Mouse (Mus musculus): Measurements from ENCODE around the gene Aftph. TPM values are rescaled to one million over a fixed set of nuclear protein-coding genes. Genes with fewer than 3 reads are reported as not detected.

Aftph gene
- polyA plus RNA-seq, 1 experiment from 2014 or later, result 36.0 TPM

GRCm38 (mm10) chr11:20660111-20661097 lies 81.0 kb downstream of the Aftph start:
- no peak overlapping the region for H3K9ac ChIP-seq (ENCODE audit: low read depth, low read length)
- peaks cover 22% of the 10 kb centered on the region for H3K4me1 ChIP-seq (ENCODE audit: control insufficient read depth, insufficient read depth, low read length)
- H3K4me3 ChIP-seq (ENCODE audit: low read depth, low read length), result no peak overlapping the region
- ATAC-seq, result no peak
- H3K27ac ChIP-seq (ENCODE audit: low read length), result no peak overlapping the region
- H3K9me3 ChIP-seq (replicated peaks; ENCODE audit: control insufficient read depth, low read length, poor library complexity, severe bottlenecking), result no peaks in the 10 kb centered on the region
- no peaks in the 10 kb centered on the region for H3K36me3 ChIP-seq (ENCODE audit: control insufficient read depth, insufficient read depth, low read length)
- H3K27me3 ChIP-seq (ENCODE audit: control insufficient read depth, insufficient read depth, low read depth, low read length), result no peaks in the 10 kb centered on the region
- H3K4me2 ChIP-seq (ENCODE audit: low read length), result no peak overlapping the region
- 85% methylated on average over 14 of the region's 14 CpGs for WGBS

GRCm38 (mm10) chr11:20659094-20659493 lies 82.3 kb downstream of the Aftph start:
- no peak for ATAC-seq
- Histone ChIP-seq H3K27me3 (ENCODE audit: control insufficient read depth, insufficient read depth, low read depth, low read length) (no peaks in the 10 kb centered on the region), H3K4me2 (ENCODE audit: low read length) (no peak overlapping the region), H3K4me3 (ENCODE audit: low read depth, low read length) (no peak overlapping the region), H3K9ac (ENCODE audit: low read depth, low read length) (no peak overlapping the region), H3K9me3 (replicated peaks; ENCODE audit: control insufficient read depth, low read length, poor library complexity, severe bottlenecking) (no peaks in the 10 kb centered on the region), H3K27ac (ENCODE audit: low read length) (no peak overlapping the region), H3K4me1 (ENCODE audit: control insufficient read depth, insufficient read depth, low read length) (peaks cover 24% of the 10 kb centered on the region), H3K36me3 (ENCODE audit: control insufficient read depth, insufficient read depth, low read length) (no peaks in the 10 kb centered on the region)
- WGBS, result 62% methylated on average over 3 of the region's 3 CpGs

- no peaks in the 10 kb centered on the region for H3K9me3 ChIP-seq (replicated peaks; ENCODE audit: control insufficient read depth, low read length, poor library complexity, severe bottlenecking)
- H3K27ac ChIP-seq (ENCODE audit: low read length), result peak overlapping the region; percentile 80
- H3K4me1 ChIP-seq (ENCODE audit: control insufficient read depth, insufficient read depth, low read length), result peaks cover 22% of the 10 kb centered on the region
- H3K4me3 ChIP-seq (ENCODE audit: low read depth, low read length), result no peak overlapping the region
- 11% methylated on average over 10 of the region's 10 CpGs for WGBS
- no peaks in the 10 kb centered on the region for H3K27me3 ChIP-seq (ENCODE audit: control insufficient read depth, insufficient read depth, low read depth, low read length)
- 0 out of 2 replicates have a peak overlapping the region, but pooled peaks have one; percentile 50 for H3K9ac ChIP-seq (ENCODE audit: low read depth, low read length)
- H3K36me3 ChIP-seq (ENCODE audit: control insufficient read depth, insufficient read depth, low read length), result no peaks in the 10 kb centered on the region
- H3K4me2 ChIP-seq (ENCODE audit: low read length), result peak overlapping the region; percentile 36
- ATAC-seq, result peak; percentile 41
Measured at GRCm38 (mm10) chr11:20656711-20657057, 84.7 kb downstream of the Aftph start.

- peak overlapping the region; percentile 80 for H3K27ac ChIP-seq (ENCODE audit: low read length)
- H3K4me3 ChIP-seq (ENCODE audit: low read depth, low read length), result no peak overlapping the region
- H3K27me3 ChIP-seq (ENCODE audit: control insufficient read depth, insufficient read depth, low read depth, low read length), result no peaks in the 10 kb centered on the region
- peaks cover 22% of the 10 kb centered on the region for H3K4me1 ChIP-seq (ENCODE audit: control insufficient read depth, insufficient read depth, low read length)
- ATAC-seq, result peak; percentile 88
- H3K4me2 ChIP-seq (ENCODE audit: low read length), result peak overlapping the region; percentile 36
- no peaks in the 10 kb centered on the region for H3K36me3 ChIP-seq (ENCODE audit: control insufficient read depth, insufficient read depth, low read length)
- H3K9me3 ChIP-seq (replicated peaks; ENCODE audit: control insufficient read depth, low read length, poor library complexity, severe bottlenecking), result no peaks in the 10 kb centered on the region
- peak overlapping the region; percentile 50; the same call in 1 of the 2 replicates for H3K9ac ChIP-seq (ENCODE audit: low read depth, low read length)
- WGBS, result 8% methylated on average over 18 of the region's 18 CpGs
Measured at GRCm38 (mm10) chr11:20655795-20656710, 85.3 kb downstream of the Aftph start.

- H3K36me3 ChIP-seq (ENCODE audit: control insufficient read depth, insufficient read depth, low read length), result no peaks in the 10 kb centered on the region
- no peak overlapping the region for H3K27ac ChIP-seq (ENCODE audit: low read length)
- no peaks in the 10 kb centered on the region for H3K9me3 ChIP-seq (replicated peaks; ENCODE audit: control insufficient read depth, low read length, poor library complexity, severe bottlenecking)
- WGBS, result 40% methylated on average over 1 of the region's 1 CpGs
- H3K4me1 ChIP-seq (ENCODE audit: control insufficient read depth, insufficient read depth, low read length), result peaks cover 39% of the 10 kb centered on the region
- no peak for ATAC-seq
- no peak overlapping the region for H3K4me3 ChIP-seq (ENCODE audit: low read depth, low read length)
- H3K9ac ChIP-seq (ENCODE audit: low read depth, low read length), result no peak overlapping the region
- H3K4me2 ChIP-seq (ENCODE audit: low read length), result no peak overlapping the region
- H3K27me3 ChIP-seq (ENCODE audit: control insufficient read depth, insufficient read depth, low read depth, low read length), result no peaks in the 10 kb centered on the region
Measured at GRCm38 (mm10) chr11:20651166-20651565, 90.2 kb downstream of the Aftph start.

GRCm38 (mm10) chr11:20650006-20650639 lies 91.3 kb downstream of the Aftph start:
- Histone ChIP-seq H3K9me3 (replicated peaks; ENCODE audit: control insufficient read depth, low read length, poor library complexity, severe bottlenecking) (no peaks in the 10 kb centered on the region), H3K4me3 (ENCODE audit: low read depth, low read length) (no peak overlapping the region), H3K27me3 (ENCODE audit: control insufficient read depth, insufficient read depth, low read depth, low read length) (no peaks in the 10 kb centered on the region), H3K36me3 (ENCODE audit: control insufficient read depth, insufficient read depth, low read length) (no peaks in the 10 kb centered on the region), H3K27ac (ENCODE audit: low read length) (no peak overlapping the region), H3K9ac (ENCODE audit: low read depth, low read length) (no peak overlapping the region), H3K4me2 (ENCODE audit: low read length) (0 out of 2 replicates have a peak overlapping the region, but pooled peaks have one; percentile 4), H3K4me1 (ENCODE audit: control insufficient read depth, insufficient read depth, low read length) (peaks cover 29% of the 10 kb centered on the region)
- WGBS, result 19% methylated on average over 17 of the region's 17 CpGs
- peak; percentile 57 for ATAC-seq

- Histone ChIP-seq H3K9ac (ENCODE audit: low read depth, low read length) (no peak overlapping the region), H3K4me2 (ENCODE audit: low read length) (no peak overlapping the region), H3K4me1 (ENCODE audit: control insufficient read depth, insufficient read depth, low read length) (peaks cover 27% of the 10 kb centered on the region), H3K27me3 (ENCODE audit: control insufficient read depth, insufficient read depth, low read depth, low read length) (no peaks in the 10 kb centered on the region), H3K4me3 (ENCODE audit: low read depth, low read length) (no peak overlapping the region), H3K36me3 (ENCODE audit: control insufficient read depth, insufficient read depth, low read length) (no peaks in the 10 kb centered on the region), H3K27ac (ENCODE audit: low read length) (no peak overlapping the region), H3K9me3 (replicated peaks; ENCODE audit: control insufficient read depth, low read length, poor library complexity, severe bottlenecking) (no peaks in the 10 kb centered on the region)
- no peak for ATAC-seq
- 33% methylated on average over 5 of the region's 5 CpGs for WGBS
Measured at GRCm38 (mm10) chr11:20649477-20649876, 91.9 kb downstream of the Aftph start.

GRCm38 (mm10) chr11:20647902-20648625 lies 93.3 kb downstream of the Aftph start:
- H3K4me3 ChIP-seq (ENCODE audit: low read depth, low read length), result no peak overlapping the region
- H3K9me3 ChIP-seq (replicated peaks; ENCODE audit: control insufficient read depth, low read length, poor library complexity, severe bottlenecking), result no peaks in the 10 kb centered on the region
- 55% methylated on average over 19 of the region's 19 CpGs for WGBS
- H3K4me1 ChIP-seq (ENCODE audit: control insufficient read depth, insufficient read depth, low read length), result peaks cover 27% of the 10 kb centered on the region
- no peak overlapping the region for H3K27ac ChIP-seq (ENCODE audit: low read length)
- no peak for ATAC-seq
- no peaks in the 10 kb centered on the region for H3K27me3 ChIP-seq (ENCODE audit: control insufficient read depth, insufficient read depth, low read depth, low read length)
- no peak overlapping the region for H3K9ac ChIP-seq (ENCODE audit: low read depth, low read length)
- H3K4me2 ChIP-seq (ENCODE audit: low read length), result no peak overlapping the region
- H3K36me3 ChIP-seq (ENCODE audit: control insufficient read depth, insufficient read depth, low read length), result no peaks in the 10 kb centered on the region
